Mouse (Mus musculus): ENCODE data around the gene Unc79.

Gene Unc79

DNA sequence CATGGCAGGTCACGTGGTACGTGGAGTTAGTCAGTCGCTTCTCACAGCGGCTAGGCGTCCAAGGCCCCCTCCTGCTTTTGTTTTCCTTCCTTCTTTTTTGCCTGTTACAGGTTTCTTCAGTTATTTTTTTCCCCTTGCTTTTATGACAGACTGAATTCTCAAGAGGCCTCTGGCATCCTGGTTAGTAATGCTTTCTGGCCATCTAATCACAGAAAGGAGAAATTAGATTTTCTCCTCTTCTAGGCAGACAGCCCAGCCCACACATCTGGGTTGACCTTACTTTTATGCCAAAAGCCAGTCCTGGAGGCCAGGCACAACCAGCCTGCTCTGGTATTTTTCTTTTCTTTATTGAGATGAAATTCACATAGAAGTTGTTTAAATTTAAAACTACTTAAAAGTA, 94.1 kb downstream of the Unc79 start:
- DNase-seq: no peak

DNA sequence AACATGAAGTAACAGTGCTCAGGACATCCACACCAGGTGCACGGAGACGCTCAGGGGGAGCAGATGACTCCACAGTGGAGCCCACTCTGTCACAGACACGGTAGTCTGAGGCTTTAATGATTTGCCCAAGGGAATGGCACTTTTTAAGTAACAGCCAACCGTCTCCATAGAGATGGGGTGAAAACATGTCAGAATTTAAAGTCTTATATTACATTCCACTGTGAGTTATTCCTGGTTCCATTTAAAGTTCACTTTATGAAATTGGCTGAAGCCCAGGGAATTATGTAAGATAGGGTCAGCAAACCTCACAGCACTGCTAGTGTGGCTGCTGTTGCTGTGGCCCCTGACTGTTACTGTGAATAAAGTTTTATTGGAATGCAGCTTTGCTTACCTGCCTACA, 95.8 kb downstream of the Unc79 start:
- no peak for DNase-seq

DNA sequence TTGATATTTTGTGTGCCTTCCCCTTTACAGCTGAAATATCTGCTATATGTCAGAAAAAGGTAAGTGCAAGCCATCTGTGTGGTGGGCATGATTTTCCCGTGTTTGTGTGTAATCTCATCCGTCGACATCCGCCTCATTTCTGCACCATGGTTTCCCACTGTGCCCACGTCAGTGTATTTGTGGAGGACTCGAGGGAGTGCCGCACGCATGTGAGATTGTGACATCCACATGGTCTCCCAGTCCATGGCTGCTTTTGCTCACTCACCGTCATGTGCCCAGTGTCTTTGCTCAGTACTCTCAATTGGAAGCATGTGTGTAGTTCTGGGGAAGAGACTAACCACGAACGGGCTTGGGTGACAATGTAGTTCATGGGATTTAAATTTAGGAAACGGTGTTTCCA, 101.2 kb downstream of the Unc79 start:
- no peak for DNase-seq

DNA sequence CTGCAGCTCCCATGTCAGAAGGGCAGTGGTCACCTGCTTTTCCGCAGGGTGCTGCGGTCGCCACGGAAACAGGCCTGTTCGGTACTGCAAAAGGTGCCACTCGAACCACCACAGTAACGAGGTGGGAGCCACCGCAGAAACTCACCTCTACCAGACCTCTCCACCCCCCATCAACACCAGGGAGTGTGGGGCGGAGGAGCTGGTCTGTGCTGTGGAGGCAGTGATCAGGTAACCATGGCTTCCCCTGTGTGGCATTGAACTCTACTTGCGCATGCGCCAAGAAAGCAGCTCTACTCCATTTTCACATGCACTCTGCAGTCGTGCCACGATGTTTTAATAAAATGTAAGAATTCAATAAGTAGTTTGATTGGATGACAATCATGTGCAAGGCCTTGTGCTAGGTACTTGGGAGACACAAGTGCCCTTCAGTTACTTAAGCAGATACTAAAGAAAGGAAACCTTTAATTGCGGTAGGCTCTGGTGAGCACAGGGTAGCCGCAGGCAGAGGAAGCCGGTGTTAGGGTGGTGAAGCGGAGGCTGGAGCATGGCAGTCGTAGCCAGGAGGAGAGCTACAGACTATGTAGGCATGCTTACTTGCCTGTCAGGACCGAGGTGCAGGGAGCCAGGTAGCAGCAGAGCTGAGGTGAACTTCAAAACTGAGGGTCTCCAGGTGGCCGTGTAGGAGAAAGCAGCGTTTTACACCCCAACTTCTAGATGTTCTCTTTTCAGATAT, 110.8 kb downstream of the Unc79 start:
- no peak for DNase-seq

DNA sequence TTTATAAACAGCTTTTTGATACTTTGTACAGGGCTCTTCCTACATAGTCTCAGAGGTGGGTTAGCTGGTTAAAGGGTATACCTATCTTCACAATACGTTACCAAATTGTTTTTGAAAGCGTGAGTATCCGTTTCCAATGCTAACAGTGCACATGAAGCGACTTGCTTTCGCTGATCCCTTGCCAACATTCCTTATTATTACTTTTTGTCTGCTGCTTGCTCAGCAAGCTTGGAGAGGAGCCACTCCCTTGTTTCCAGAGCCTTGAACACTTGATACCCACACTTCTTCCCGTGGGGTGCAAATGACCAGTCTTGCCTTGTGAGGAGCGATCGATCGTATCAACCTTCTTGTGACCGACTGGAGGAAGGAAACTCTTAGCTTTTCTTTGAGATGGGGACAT, 112.1 kb downstream of the Unc79 start:
- no peak for DNase-seq

DNA sequence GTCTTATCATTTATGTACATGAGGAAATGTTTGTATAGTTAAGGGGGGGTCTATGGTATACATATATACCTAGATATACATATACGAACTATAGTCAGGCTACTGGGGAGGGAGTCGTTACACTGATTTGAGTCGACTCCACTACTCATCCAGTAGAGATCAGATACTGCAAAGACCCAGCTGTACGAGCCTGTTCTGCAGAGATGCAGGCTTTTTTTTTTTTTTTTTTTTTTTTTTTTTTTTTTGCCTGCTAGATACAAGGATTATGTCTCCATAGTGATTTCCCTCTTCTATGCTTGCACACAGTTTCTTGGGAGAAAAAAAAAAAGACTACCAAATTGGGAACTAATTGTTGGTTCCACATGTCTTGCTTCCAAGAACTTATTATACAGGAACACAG, 113.5 kb downstream of the Unc79 start:
- no peak for DNase-seq

DNA sequence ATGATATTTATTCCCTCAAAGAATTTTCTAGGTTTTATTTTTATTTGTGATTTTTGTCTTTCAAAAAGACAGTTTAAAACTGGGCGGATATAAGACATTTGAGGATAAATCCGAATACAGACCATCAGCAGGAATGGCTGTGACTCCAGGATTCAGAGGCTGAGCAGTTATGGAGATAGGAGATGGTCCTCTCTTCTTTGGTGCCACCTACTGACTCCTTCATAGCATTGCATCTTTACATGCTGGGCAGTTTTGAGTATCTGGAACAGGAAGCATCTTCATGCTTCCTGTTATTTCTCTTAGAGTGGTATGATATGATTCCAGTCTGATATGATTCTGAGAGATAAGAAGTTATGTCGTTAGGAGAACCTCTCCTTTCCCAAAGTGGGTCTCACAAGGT, 116.3 kb downstream of the Unc79 start:
- DNase-seq: peak; percentile 9 to 13

DNA sequence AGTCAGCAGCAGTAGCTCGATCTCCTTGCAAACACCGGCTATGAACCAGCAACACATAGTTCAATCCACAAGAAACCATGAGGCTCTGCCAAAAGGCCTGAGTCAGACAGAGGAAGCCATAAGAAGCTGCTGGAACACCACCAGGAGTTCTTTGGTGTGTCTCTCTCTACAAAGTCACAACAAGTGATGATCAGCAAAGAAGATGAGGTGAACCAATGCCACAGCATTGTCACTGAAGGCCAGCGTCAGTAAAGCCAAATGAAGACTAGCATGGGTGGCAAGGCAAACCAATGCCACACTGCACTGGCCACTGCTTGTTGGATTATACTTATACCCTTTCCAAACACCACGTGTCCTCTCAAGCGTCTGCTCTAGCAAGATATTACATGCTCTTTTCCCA, 119.5 kb downstream of the Unc79 start:
- no peak for DNase-seq

DNA sequence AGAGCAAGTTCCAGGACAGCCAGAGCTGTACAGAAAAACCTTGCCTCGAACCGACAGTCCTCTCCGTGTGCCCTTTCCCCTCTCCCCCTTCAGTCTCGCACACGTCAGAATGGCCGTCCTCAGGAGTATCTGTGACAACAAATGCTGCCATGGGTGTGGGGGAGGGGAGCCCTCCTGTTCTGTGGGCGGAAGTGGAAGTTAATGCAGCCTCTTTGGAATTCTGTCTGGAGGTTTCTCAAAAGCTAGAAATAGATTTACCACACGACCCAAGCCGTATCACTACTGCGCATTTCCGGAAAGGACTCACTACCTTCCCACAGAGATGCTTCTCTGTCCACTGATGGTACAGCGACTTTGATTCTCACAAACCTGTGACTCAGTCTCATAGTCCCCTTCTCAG, 120.9 kb downstream of the Unc79 start:
- DNase-seq: no peak

DNA sequence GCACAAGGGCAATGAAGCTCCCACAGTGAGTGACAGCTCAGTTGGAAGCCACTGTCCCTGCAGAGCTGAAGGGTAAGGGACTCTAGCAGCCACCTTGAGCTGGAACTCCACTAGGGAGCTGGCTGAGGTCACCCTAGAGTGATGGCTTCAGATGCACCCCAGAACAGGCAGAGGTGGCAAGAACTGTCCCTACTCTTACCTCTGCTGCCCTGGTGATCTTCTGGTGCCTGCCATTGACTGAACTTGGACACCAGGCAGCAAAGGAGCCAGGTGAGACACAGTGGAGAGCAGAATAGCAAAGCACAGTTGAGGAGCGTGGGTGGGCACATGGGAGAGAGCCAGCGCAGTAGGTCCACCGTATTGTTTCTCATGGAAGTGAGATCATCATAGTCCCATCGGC, 125.3 kb downstream of the Unc79 start:
- DNase-seq: no peak

DNA sequence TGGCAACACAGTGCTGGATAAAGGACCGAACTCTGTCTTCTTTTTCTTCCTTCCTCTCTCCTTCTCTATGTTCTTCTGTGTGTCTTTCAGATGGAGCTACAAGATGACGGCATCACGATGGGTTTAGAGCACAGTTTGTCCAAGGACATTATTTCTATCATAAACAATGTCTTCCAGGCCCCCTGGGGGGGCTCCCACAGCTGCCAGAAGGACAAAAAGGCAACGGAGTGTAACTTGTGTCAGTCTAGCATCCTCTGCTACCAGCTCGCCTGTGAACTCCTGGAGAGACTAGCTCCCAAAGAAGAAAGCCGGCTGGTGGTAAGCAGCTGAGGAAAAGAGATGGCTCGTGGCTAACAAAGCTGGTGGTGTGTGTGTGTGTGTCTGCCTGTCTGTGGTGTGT, 130.1 kb downstream of the Unc79 start:
- no peak for DNase-seq

DNA sequence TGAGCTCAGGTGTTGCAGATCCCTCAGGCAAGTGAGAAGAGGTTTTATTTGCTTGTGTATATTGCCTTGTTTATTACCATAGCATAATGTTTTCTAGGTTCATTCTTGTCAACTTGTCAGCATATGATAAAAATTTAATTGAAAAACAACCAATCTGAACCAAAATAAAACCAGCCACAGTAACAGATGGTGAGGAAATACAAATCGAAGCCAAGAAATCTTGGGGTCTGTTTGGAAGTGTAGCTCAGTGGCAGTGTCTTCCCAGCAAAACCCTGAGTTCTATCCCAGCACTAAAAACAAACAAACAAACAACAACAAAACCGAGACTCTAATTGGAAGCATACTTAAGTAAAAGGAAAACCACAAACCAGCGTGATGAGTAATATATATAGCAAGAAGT, 131.4 kb downstream of the Unc79 start:
- no peak for DNase-seq

DNA sequence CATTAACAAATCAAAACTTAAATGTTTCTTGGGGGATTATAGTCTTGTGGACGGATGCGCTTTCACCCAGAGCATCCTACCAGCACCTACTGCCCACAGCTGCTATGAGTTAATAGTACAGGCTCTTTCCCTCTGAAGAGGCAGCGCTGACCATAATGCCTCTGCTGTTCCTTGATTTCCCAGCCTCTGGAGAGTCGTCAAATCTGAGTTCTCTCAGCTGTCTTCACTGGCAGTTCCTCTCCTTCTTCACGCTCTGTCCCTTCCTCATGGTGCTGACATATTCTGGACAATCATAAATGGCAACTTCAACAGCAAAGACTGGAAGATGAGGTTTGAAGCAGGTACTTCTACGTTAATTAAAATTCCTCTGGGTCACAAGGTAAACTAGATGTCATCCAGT, 143.2 kb downstream of the Unc79 start:
- DNase-seq: no peak

DNA sequence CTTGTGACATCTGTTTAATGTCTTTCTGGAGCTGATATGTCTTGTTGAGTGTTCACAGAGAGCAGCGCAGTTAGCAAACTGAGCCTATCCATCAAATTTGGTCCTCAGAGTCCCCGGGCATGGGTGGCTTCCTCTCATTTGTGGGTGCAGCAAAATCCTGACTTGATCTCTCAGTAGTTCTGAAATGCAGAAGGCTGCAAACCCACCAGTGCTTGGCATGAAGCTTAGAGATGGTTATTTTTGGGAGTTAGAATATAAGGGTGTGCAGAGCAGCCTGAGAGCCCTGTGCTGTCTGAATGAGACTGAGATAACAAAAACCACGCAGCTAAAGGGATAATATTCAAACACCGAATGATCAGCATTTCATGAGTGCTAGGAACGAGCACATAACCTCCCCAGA, 146.5 kb downstream of the Unc79 start:
- DNase-seq: no peak

DNA sequence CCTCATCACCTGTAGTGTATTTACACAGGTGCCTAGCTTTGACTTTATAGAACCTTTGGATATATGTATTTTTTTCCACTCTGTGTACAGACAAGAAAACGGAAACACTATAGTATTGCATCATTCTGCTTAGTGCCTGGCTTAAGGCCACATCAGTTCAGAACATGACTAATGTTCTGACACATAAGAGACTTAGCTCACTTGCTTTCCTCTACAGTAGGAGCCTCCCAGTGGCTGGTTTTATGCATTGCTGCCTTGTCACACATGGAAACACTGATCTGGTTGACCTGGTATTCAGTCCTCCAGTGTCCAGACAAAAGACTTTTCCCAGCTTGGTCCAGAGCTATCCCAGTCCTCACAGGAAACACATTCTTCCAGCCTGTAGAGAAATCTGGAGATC, 150.5 kb downstream of the Unc79 start:
- DNase-seq: no peak

DNA sequence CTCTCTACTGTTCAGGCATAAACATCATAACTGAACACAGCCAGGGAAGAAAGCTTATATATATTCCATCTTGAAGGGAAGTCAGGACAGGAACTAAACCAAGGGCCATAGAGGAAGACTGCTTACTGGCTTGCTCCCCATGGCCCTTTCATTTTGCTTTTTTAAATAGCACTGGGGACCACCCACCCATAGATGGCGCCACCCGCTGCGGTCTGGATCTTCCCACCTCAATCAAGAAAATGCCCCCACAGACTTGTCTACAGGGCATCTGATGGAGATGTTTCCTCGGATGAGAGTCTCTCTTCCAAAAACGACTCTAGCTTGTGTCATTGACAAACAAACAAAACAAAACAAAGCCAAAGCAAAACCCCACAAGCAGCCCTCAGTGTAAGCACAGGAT, 151.4 kb downstream of the Unc79 start:
- DNase-seq: no peak

DNA sequence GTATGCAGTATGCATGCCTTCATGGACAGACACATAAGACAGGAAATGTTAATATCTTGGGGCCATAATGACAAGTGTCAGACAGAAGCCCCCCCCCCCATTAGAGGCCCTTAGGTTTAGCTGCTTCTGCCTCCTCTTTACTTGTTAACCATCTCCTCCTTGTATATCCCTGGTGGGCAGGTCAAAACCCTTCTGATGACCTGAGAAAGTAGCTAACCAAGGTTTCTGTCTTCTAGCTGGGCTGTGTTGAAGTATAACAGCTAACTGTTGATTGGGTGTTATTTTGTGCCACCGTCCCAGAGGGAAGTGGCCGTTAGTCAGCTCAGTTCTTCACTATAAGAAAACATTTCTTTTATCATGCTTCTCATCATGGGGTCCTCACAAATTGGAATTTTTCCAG, 154.4 kb downstream of the Unc79 start:
- no peak for DNase-seq

DNA sequence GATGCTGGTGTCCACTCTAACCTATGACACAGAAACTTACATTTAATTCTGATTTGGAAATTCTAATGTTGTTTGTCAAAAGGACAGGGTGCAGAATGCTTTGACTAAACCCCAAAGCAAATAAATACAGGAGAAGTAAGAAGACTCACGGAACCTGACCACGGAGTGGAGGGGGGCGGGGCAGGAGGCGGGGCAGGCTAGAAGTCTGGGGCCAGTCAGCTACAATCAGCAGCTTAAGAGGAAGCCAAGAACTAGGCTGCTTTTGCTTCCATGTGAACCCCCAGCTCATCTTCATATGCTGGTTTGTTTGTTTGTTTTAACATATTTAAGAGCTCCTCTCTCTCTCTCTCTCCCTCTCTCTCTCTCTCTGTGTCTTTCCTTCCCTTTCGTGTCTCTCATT, 154.9 kb downstream of the Unc79 start:
- DNase-seq: no peak

DNA sequence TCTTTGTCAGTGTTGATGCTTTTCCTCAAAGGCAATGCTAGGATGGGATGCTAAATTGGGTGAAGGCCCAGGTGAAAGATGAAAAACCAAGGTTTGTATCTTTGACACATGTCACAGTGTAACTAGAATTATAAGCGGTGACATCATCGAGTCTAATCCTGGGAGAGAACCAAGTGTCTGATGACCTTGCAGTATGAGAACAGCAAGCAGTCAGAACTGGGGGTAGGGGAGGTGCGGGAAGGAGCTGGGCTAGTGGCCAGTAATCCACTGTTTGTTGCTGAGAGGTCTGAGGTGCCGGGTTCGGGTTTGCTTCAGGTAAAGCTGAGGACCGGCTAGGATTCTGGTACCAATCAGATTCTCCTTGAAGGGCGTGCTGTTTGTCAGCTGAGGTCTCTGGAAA, 160.6 kb downstream of the Unc79 start:
- no peak for DNase-seq

DNA sequence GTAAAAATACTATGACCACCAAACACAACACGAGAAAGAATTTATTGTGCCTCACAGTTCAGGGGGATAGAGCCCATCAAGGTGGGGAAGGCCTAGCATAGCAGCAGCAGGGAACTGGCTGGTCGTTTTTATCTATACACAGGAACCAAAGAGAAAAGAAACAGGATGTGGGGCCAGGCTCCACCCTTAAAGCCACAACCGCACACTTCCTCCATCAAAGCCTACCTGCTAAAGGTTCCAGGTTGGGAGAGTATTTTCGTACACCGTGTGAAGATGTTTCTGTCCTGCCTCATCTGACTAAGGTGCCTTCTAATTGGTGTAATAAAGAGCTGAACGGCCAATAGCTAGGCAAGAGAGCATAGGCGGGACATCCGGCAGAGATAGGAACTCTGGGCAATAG, 168.0 kb downstream of the Unc79 start:
- DNase-seq: no peak

DNA sequence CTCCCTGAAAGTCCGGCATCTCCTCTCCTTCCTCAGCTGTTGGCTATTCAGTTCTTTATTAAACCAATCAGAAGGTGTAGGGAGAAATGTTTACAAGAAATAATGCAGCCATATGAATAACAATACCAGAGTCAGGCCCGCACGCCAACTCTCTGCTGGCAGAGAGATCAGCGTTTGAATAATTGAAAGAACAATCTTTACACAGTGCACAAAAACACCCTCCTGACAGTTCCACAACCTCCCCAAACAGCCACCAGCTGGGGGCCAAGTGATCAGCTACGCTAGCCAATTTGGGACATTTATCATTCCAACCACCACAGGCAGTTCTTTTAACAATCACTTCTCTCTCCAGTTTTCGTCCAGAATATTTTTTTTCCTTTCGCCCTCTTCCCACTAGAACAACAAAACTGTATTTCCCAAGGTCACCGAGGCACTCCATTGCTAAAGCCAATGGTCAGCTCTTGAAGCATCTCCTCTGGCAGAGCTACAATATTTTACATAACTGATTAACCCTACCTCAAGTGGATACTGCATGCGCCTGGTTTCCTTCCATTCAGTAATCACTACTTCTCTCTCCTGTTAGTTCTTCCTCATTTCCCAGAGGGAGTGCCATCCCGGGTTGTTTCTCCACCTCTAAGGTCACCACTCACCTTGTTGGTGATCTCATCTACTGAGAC, 169.0 kb downstream of the Unc79 start:
- DNase-seq: peak; percentile 22 to 51

DNA sequence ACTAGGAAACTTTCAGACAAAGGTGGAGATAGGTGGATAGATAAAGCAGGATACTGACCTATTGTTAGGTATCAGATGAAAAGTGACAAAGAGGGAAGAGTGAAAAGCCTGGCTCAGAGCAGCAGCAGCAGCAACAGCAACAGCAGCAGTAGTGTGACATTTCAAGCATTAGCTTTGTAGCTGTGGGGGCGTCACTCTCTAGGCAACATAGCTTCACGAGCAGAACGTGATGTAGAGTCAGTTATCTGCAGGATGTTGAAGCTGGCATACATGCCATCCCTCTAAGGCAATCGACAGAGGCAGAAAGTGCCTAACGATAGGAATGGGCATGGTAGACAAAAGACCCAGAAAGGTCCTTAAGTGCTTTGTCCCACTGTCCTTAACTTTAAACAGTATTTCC, 173.3 kb downstream of the Unc79 start:
- DNase-seq: no peak

DNA sequence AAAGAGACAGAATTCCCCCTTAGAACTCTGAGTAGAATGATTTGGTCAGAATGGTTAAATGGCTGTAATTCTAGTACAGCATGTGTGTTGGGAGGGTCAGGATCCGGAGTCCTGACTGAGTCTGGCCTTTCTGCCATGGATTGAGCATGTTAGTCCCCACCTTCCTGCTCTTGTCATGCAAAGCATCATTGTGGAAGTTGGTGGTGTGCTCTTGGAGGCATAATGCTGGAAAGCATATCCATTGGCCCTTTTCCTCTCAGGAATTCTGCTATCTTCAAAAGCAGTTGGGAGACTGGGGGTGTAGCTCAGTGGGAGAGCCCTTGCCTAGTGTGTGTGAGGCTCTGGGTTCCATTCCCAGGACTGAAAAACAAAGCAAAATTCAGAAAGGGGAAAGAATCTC, 175.2 kb downstream of the Unc79 start:
- DNase-seq: no peak

DNA sequence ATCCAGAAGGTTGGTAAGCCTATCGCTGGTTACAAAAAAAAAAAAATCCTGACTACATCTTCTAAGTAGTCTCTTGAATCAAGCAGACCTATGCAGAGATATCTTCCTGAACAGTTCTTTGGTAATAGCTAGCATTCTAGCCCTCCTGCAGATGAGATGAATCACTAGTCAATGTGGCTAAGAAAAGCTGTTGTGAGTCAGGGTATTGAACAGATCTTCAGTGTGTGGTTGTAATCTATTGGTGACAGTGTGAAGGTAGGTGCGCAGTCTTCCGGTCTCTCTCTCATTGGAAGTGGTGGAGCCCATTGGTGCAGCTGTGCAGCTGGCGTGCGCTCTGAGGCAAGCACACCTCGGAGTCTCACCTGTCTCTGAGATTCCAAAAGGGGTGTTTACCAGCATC, 180.3 kb downstream of the Unc79 start:
- DNase-seq: no peak
